Mouse (Mus musculus) ovary, adult 18-20 months (tissue): ENCODE results near the gene Ush2a.

Experiments
- DNase-seq: peaks from one replicate; pipeline ENCODE4 v3.0.0; 2022; ENCODE audit warnings: low spot score, mixed read lengths

Ush2a gene

GRCm38 (mm10) chr1:188772516-188773229 is 510.9 kb downstream of the Ush2a start:
- no peak for DNase-seq

- no peak for DNase-seq
These were observed 511.8 kb downstream of the Ush2a start for GRCm38 (mm10) chr1:188773631-188774030.

- no peak for DNase-seq
These were observed 515.8 kb downstream of the Ush2a start for GRCm38 (mm10) chr1:188777556-188778161.

- DNase-seq: no peak
These were observed 523.2 kb downstream of the Ush2a start for GRCm38 (mm10) chr1:188785056-188785455.

- DNase-seq: no peak
These were observed 543.2 kb downstream of the Ush2a start for GRCm38 (mm10) chr1:188805069-188805468.

GRCm38 (mm10) chr1:188805852-188806251 is 544.0 kb downstream of the Ush2a start:
- no peak for DNase-seq

GRCm38 (mm10) chr1:188810631-188811030 is 548.8 kb downstream of the Ush2a start:
- DNase-seq: no peak

GRCm38 (mm10) chr1:188815072-188815471 is 553.2 kb downstream of the Ush2a start:
- no peak for DNase-seq

- DNase-seq: no peak
These were observed 562.4 kb downstream of the Ush2a start for GRCm38 (mm10) chr1:188824195-188824594.

- DNase-seq: no peak
These were observed 563.2 kb downstream of the Ush2a start for GRCm38 (mm10) chr1:188824878-188825532.

GRCm38 (mm10) chr1:188830527-188831407 is 568.9 kb downstream of the Ush2a start:
- DNase-seq: no peak

- DNase-seq: no peak
These were observed 572.1 kb downstream of the Ush2a start for GRCm38 (mm10) chr1:188833906-188834305.

GRCm38 (mm10) chr1:188834770-188835169 is 572.9 kb downstream of the Ush2a start:
- no peak for DNase-seq

- no peak for DNase-seq
These were observed 575.9 kb downstream of the Ush2a start for GRCm38 (mm10) chr1:188837613-188838295.

GRCm38 (mm10) chr1:188847242-188847641 is 585.4 kb downstream of the Ush2a start:
- DNase-seq: no peak

- DNase-seq: no peak
These were observed 591.0 kb downstream of the Ush2a start for GRCm38 (mm10) chr1:188852776-188853175.

- DNase-seq: no peak
These were observed 592.4 kb downstream of the Ush2a start for GRCm38 (mm10) chr1:188854240-188854639.

GRCm38 (mm10) chr1:188855034-188855433 is 593.2 kb downstream of the Ush2a start:
- DNase-seq: no peak

- DNase-seq: no peak
These were observed 597.9 kb downstream of the Ush2a start for GRCm38 (mm10) chr1:188859718-188860117.

GRCm38 (mm10) chr1:188865881-188866280 is 604.1 kb downstream of the Ush2a start:
- DNase-seq: no peak

- no peak for DNase-seq
These were observed 604.7 kb downstream of the Ush2a start for GRCm38 (mm10) chr1:188866515-188866914.
